Mouse (Mus musculus): ENCODE measurements around the gene Tmem63a. TPM values are rescaled to one million over a fixed set of nuclear protein-coding genes. Genes with fewer than 3 reads are reported as not detected.
"Not testable (repeated sequence)": the region's sequence is repeated elsewhere in the genome, so short reads cannot be mapped to it uniquely, and the experiment has no call there.

Gene Tmem63a
- polyA plus RNA-seq (2014; fragmentation: Nextera tagmentation; extraction: Ambion mirVana) = 5.6 and 6.1 TPM in 2 replicates

DNA sequence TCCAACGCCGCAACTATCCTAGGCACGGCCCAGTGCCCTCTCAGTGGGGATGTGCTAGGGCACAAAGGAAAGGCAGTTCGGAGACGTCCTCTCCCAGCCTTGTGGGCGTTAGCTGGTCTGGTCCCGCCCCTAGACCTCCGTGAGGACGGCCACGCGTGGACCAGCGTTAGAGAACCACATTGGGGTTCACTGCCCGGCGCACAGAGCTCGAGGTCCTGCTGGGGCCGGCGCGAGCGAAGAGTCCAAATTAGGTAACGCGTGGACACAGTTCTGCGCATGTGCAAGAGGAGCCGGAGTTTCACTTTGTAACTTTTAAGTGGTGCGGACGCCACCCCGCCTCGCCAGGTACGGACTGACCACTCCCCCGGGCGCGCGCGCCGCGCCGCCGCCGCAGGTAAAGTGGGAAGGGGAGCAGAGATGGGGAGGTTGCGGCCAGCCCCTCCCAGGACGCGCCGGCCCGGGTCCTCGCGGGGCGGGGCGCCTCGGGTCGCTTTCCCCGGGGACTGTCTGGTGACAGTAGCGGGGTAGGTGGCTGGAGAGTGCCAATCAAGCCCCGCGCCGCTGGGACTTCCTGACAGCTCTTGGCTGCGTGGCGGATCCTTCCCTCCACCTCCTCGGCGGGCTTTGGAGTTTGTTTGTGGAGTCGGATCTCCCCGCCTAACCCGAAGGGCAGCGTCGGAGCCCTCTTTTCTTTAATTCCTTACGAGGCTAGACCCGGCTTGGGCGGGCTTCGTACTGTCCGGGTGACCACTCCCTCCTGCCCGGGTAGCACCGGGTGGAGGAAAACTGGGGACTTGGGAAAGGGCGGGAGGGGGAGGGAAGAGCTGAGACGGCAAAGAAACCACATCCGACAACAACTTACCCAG lies at the start of gene Tmem63a:
Gene Tmem63a, plus strand, starts transcription at position 179 of the 866 bp plus-strand sequence.
- DNase-seq (ENCODE audit: low spot score) = peak; percentile 83
- no peak; the same call in 1 of the 2 replicates for ATAC-seq (ENCODE audit: insufficient number of reproducible peaks, low FRiP score, low TSS enrichment, low read depth)
- H3K27me3 ChIP-seq (ENCODE audit: control insufficient read depth, insufficient read depth, low read length) = peaks cover 19% of the 10 kb centered on the region
- no peaks in the 10 kb centered on the region for H3K36me3 ChIP-seq (ENCODE audit: control insufficient read depth, insufficient read depth, low read length)
- no peaks in the 10 kb centered on the region for H3K9me3 ChIP-seq (ENCODE audit: control insufficient read depth, low read length)
- peaks cover 14% of the 10 kb centered on the region for H3K4me1 ChIP-seq (ENCODE audit: control insufficient read depth, insufficient read depth, low read length)
- H3K4me3 ChIP-seq (ENCODE audit: low read depth, low read length) = peak within 1 kb of the TSS; percentile 81
- H3K27ac ChIP-seq (replicated peaks; ENCODE audit: low read depth, low read length) = no peak within 1 kb of the TSS
- under 1% methylated on average over 65 of the region's 73 CpGs for WGBS
- peak within 1 kb of the TSS; percentile 94 for H3K4me2 ChIP-seq (ENCODE audit: low read depth, severe bottlenecking)
- peak within 1 kb of the TSS; percentile 80 for H3K9ac ChIP-seq (ENCODE audit: low read length)

DNA sequence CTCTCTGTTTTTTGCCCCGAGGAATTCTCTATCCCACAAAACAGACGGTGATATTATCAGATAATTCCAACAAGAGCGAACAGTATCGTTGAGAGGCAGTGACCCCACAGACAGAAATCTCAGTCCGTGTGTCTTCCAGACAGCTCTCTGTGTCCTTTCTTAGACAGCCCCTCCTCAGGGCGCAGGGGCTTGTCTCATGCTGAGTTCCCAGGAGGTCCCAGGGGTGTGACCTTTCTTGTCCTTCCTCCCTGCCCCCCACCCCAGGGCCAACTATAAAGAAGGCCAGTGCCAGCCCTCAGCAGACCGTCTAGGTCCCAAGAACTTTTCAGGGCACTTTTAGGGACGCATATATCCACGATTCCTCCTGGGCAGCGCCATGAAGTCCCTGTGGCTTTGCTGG lies 49.3 kb upstream of the Tmem63a start, which contains the start of gene Lefty2:
Gene Lefty2, plus strand, starts transcription at position 301 of the 400 bp plus-strand sequence.
- no peak for ATAC-seq (ENCODE audit: insufficient number of reproducible peaks, low FRiP score, low TSS enrichment, low read depth)
- no peak within 1 kb of the TSS for H3K9ac ChIP-seq (ENCODE audit: low read length)
- H3K4me2 ChIP-seq (ENCODE audit: low read depth, severe bottlenecking) = no peak within 1 kb of the TSS
- no peak within 1 kb of the TSS for H3K4me3 ChIP-seq (ENCODE audit: low read depth, low read length)
- H3K9me3 ChIP-seq (ENCODE audit: control insufficient read depth, low read length) = no peaks in the 10 kb centered on the region
- peaks cover 23% of the 10 kb centered on the region for H3K27me3 ChIP-seq (ENCODE audit: control insufficient read depth, insufficient read depth, low read length)
- no peaks in the 10 kb centered on the region for H3K36me3 ChIP-seq (ENCODE audit: control insufficient read depth, insufficient read depth, low read length)
- WGBS = 67% methylated on average over 10 of the region's 10 CpGs
- H3K27ac ChIP-seq (replicated peaks; ENCODE audit: low read depth, low read length) = no peak within 1 kb of the TSS
- no peak for DNase-seq (ENCODE audit: low spot score)
- peaks cover 11% of the 10 kb centered on the region for H3K4me1 ChIP-seq (ENCODE audit: control insufficient read depth, insufficient read depth, low read length)

DNA sequence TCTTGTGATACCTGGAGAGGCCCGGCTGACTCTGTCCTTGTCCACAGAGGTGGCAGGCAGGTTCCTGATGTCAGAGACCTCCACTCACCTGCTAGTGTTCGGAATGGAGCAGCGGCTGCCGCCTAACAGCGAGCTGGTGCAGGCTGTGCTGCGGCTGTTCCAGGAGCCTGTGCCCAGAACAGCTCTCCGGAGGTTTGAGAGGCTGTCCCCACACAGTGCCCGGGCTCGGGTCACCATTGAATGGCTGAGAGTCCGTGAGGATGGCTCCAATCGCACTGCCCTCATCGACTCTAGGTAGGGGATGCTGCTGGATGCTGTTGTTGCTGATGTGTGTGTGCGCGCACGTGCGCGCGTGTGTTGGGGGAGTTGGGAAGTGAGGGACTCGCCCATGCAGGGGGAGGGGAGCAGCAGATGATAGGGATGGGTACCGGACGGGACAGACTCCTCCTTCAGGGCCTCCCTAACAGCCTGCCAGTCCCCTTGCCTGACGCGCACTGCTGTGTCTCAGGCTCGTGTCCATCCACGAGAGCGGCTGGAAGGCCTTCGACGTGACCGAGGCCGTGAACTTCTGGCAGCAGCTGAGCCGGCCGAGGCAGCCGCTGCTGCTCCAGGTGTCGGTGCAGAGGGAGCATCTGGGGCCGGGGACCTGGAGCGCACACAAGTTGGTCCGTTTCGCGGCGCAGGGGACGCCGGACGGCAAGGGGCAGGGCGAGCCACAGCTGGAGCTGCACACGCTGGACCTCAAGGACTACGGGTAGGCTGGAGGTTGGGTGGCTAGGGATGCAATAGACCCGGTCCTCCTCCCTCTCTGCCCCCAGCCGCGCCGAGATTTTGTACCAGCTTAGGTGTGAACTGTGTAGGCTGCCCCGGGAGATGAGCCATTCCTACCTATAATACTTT lies 47.8 kb upstream of the Tmem63a start:
- 5% methylated on average over 42 of the region's 51 CpGs for WGBS
- Histone ChIP-seq H3K4me3 (ENCODE audit: low read depth, low read length) (peak overlapping the region; percentile 17; the same call in 1 of the 2 replicates), H3K4me2 (ENCODE audit: low read depth, severe bottlenecking) (peak overlapping the region; percentile 33), H3K27me3 (ENCODE audit: control insufficient read depth, insufficient read depth, low read length) (peaks cover 23% of the 10 kb centered on the region)
- not testable (repeated sequence) for H3K36me3 ChIP-seq (ENCODE audit: control insufficient read depth, insufficient read depth, low read length); ATAC-seq (ENCODE audit: insufficient number of reproducible peaks, low FRiP score, low TSS enrichment, low read depth); H3K27ac ChIP-seq (replicated peaks; ENCODE audit: low read depth, low read length); H3K9me3 ChIP-seq (ENCODE audit: control insufficient read depth, low read length); H3K4me1 ChIP-seq (ENCODE audit: control insufficient read depth, insufficient read depth, low read length); H3K9ac ChIP-seq (ENCODE audit: low read length)
- peak; percentile 49 for DNase-seq (ENCODE audit: low spot score)

DNA sequence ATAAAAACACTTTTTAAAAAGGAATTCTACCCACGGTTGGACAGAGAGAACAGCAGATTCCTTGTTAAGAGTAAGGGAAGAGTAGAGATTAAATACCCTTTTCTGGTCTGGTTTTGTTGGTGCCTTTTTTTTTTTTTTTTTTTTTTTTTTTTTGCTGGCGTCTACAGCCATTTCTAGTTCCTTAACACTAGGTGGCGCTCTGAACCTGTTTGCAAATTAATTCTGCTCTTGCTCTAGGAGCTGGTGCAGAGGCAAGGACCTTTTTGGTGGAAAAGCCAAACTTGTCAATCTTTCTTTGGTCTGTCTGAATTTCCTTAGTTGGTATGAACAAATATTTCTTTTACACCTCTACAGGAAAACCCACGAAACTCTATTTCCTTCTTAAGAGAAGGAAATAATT lies 41.0 kb upstream of the Tmem63a start:
- Histone ChIP-seq H3K9ac (ENCODE audit: low read length) (no peak overlapping the region), H3K9me3 (ENCODE audit: control insufficient read depth, low read length) (no peaks in the 10 kb centered on the region), H3K4me3 (ENCODE audit: low read depth, low read length) (no peak overlapping the region), H3K27ac (replicated peaks; ENCODE audit: low read depth, low read length) (no peak overlapping the region), H3K4me1 (ENCODE audit: control insufficient read depth, insufficient read depth, low read length) (peaks cover 6% of the 10 kb centered on the region; the same call in 1 of the 2 replicates), H3K4me2 (ENCODE audit: low read depth, severe bottlenecking) (no peak overlapping the region), H3K36me3 (ENCODE audit: control insufficient read depth, insufficient read depth, low read length) (peaks cover 2% of the 10 kb centered on the region; the same call in 1 of the 2 replicates), H3K27me3 (ENCODE audit: control insufficient read depth, insufficient read depth, low read length) (no peaks in the 10 kb centered on the region)
- DNase-seq (ENCODE audit: low spot score) (no peak), ATAC-seq (ENCODE audit: insufficient number of reproducible peaks, low FRiP score, low TSS enrichment, low read depth) (no peak)
- under 1% methylated on average over 4 of the region's 4 CpGs for WGBS

DNA sequence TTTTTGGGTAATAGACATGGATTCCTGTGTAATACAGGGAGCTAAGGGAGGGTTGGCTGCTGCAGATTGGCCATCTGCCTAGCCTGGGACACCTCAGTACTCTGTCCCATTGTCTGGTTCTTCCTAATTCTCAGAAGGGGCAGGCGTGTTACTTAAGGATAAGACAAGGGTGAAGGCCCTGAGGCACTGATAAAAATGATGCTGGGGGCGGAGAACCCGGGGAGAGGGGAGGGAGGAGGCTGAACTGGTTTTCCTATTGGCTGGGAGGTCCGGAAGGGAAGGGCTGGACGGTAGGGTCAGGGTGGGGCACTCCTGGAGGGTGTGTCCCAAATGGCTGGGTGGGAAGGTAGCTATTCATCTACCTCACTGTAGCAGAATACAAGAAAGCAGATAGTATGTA lies 39.2 kb upstream of the Tmem63a start:
- no peaks in the 10 kb centered on the region for H3K9me3 ChIP-seq (ENCODE audit: control insufficient read depth, low read length)
- no peak overlapping the region for H3K4me3 ChIP-seq (ENCODE audit: low read depth, low read length)
- 28% methylated on average over 5 of the region's 5 CpGs for WGBS
- DNase-seq (ENCODE audit: low spot score) (no peak), ATAC-seq (ENCODE audit: insufficient number of reproducible peaks, low FRiP score, low TSS enrichment, low read depth) (peak; percentile 40; the same call in 1 of the 2 replicates)
- no peak overlapping the region for H3K27ac ChIP-seq (replicated peaks; ENCODE audit: low read depth, low read length)
- H3K9ac ChIP-seq (ENCODE audit: low read length) = no peak overlapping the region
- H3K27me3 ChIP-seq (ENCODE audit: control insufficient read depth, insufficient read depth, low read length) = no peaks in the 10 kb centered on the region
- H3K4me2 ChIP-seq (ENCODE audit: low read depth, severe bottlenecking) = no peak overlapping the region
- H3K36me3 ChIP-seq (ENCODE audit: control insufficient read depth, insufficient read depth, low read length) = peaks cover 18% of the 10 kb centered on the region
- H3K4me1 ChIP-seq (ENCODE audit: control insufficient read depth, insufficient read depth, low read length) = peaks cover 6% of the 10 kb centered on the region; the same call in 1 of the 2 replicates

DNA sequence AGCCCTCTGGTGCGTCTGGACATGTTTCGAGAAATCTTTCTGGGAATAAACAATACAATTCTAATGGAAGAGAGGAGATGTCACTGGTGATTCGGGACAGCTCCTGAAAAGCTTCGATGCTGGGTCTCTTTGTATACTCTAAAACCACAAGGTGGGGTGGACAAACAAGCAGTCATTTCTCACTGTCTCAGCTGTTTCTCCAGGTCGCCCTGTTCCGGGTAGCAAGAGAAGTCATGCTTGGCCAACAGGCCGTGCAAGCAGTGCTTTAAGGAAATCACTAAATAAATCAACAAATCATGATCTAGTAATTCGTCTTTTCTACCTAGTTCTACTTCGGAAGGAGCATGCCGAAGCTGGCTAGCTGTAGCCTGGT lies 38.5 kb upstream of the Tmem63a start:
- 43% methylated on average over 10 of the region's 10 CpGs for WGBS
- ATAC-seq (ENCODE audit: insufficient number of reproducible peaks, low FRiP score, low TSS enrichment, low read depth) (no peak), DNase-seq (ENCODE audit: low spot score) (no peak)
- Histone ChIP-seq H3K4me3 (ENCODE audit: low read depth, low read length) (no peak overlapping the region), H3K9ac (ENCODE audit: low read length) (peak overlapping the region; percentile 27; the same call in 1 of the 2 replicates), H3K9me3 (ENCODE audit: control insufficient read depth, low read length) (no peaks in the 10 kb centered on the region), H3K27ac (replicated peaks; ENCODE audit: low read depth, low read length) (no peak overlapping the region), H3K4me1 (ENCODE audit: control insufficient read depth, insufficient read depth, low read length) (peaks cover 6% of the 10 kb centered on the region; the same call in 1 of the 2 replicates), H3K27me3 (ENCODE audit: control insufficient read depth, insufficient read depth, low read length) (no peaks in the 10 kb centered on the region), H3K4me2 (ENCODE audit: low read depth, severe bottlenecking) (peak overlapping the region; percentile 30; the same call in 1 of the 2 replicates), H3K36me3 (ENCODE audit: control insufficient read depth, insufficient read depth, low read length) (peaks cover 20% of the 10 kb centered on the region)

DNA sequence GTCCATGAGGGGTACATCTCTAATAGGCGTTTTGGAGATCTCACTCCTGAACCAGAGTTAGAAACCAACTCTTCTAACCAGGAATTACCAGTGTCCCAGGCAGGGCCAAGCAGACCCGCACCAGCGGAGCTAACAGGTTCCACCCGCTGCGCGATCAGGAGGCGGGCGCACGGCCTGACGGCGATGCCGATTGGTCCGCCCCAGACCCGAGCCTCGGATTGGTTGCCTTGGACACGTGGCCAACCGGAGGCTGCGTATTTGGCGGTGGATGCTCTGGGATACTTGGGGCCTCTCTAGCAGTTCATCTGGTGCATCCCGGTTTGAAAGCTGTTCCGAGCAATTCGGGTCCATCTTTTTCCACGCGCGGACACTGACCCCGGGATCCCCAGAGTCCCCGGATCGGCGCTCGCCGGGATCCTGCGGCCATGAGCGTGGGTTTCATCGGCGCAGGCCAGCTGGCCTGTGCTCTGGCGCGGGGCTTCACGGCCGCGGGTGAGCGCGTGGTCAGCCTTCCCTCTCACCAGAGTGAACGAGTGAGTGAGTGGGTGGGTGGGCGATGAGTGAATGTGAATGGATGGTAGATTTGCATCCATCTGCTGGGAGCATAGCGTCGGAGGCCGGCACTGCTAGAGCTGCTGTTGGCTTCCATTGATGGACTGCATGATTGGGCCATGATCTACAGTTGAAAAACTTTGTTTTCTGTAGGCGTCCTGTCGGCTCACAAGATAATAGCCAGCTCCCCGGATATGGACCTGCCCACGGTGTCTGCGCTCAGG lies 37.9 kb upstream of the Tmem63a start, which contains the start of gene Pycr2:
Gene Pycr2, plus strand, starts transcription at position 255 of the 776 bp plus-strand sequence.
- no peaks in the 10 kb centered on the region for H3K27me3 ChIP-seq (ENCODE audit: control insufficient read depth, insufficient read depth, low read length)
- peaks cover 6% of the 10 kb centered on the region; the same call in 1 of the 2 replicates for H3K4me1 ChIP-seq (ENCODE audit: control insufficient read depth, insufficient read depth, low read length)
- peak within 1 kb of the TSS; percentile 57 for H3K27ac ChIP-seq (replicated peaks; ENCODE audit: low read depth, low read length)
- peak within 1 kb of the TSS; percentile 65 for H3K4me2 ChIP-seq (ENCODE audit: low read depth, severe bottlenecking)
- peak; percentile 97 for DNase-seq (ENCODE audit: low spot score)
- H3K9ac ChIP-seq (ENCODE audit: low read length) = peak within 1 kb of the TSS; percentile 89
- no peaks in the 10 kb centered on the region for H3K9me3 ChIP-seq (ENCODE audit: control insufficient read depth, low read length)
- under 1% methylated on average over 52 of the region's 52 CpGs for WGBS
- H3K36me3 ChIP-seq (ENCODE audit: control insufficient read depth, insufficient read depth, low read length) = peaks cover 20% of the 10 kb centered on the region
- peak; percentile 96 for ATAC-seq (ENCODE audit: insufficient number of reproducible peaks, low FRiP score, low TSS enrichment, low read depth)
- peak within 1 kb of the TSS; percentile 75 for H3K4me3 ChIP-seq (ENCODE audit: low read depth, low read length)

All from limb, embryonic 11.5 days (tissue).